Mouse (Mus musculus): ENCODE results near the gene Rgs6. TPM values are rescaled to one million over a fixed set of nuclear protein-coding genes. Genes with fewer than 3 reads are reported as not detected.

Rgs6 gene
- total and polyA plus RNA-seq, 3 experiments = not detected

DNA sequence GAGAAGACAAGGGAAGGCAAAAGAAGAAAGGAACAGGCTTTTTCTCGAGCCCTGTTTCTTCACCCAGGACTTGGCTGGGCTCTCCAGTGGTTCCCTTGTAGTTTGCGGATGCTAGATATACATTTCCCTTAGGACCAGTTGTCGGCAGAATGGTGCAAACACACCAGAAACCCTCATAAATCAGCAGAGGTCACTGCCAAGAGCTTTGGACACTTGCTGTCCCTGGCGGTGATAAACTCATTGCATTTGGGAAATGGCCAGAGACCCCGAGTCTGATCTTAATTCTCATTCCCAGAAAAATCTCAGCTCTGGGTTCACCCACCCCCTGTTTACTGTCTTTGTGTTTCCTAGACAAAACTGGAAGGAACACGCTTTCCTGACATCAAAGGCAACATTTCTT, 539.9 kb downstream of the Rgs6 start:
- DNase-seq (ENCODE audit: extremely low read depth) = no peak
- Histone ChIP-seq H3K9ac (ENCODE audit: insufficient read depth, low read depth) (no peak overlapping the region), H3K4me2 (ENCODE audit: insufficient read depth, low read depth, poor library complexity, severe bottlenecking) (no peak overlapping the region), H3K4me3 (replicated peaks in 1 of 3; ENCODE audit: low read depth in 2 of 3, low read length in 2 of 3, poor library complexity in 1 of 3) (no peak overlapping the region), H3K9me3 (replicated peaks; ENCODE audit: low read length) (no peaks in the 10 kb centered on the region), H3K27ac (ENCODE audit: insufficient read depth, low read depth) (no peak overlapping the region), H3K79me2 (replicated peaks; ENCODE audit: control insufficient read depth, extremely low read depth, insufficient read depth, poor library complexity, severe bottlenecking) (no peaks in the 10 kb centered on the region), H3K36me3 (replicated peaks in 1 of 2; ENCODE audit: control insufficient read depth in 1 of 2, insufficient read depth in 1 of 2, low read length in 1 of 2) (no peaks in the 10 kb centered on the region), H3K4me1 (ENCODE audit: control insufficient read depth in 1 of 2, insufficient read depth in 2 of 2) (no peaks in the 10 kb centered on the region), H3K27me3 (replicated peaks) (no peaks in the 10 kb centered on the region)
- dilution Hi-C loops (cut with MboI; ENCODE audit: extremely low pct_ligation_motif_present, extremely low pct_unique_long_range_greater_than_20kb, low sequenced_read_pairs) = no loop called here
- TF ChIP-seq NRF1 (IDR thresholded peaks at IDR 0.05; ENCODE audit: low read depth, low read length) (no peak), POLR2AphosphoS2 (IDR thresholded peaks at IDR 0.05; ENCODE audit: low read depth, low read length) (no peak), USF1 (IDR thresholded peaks at IDR 0.05; ENCODE audit: low read depth, low read length) (no peak), TBP (conservative IDR thresholded peaks at IDR 0.05; ENCODE audit: low read depth, low read length) (no peak), PAX5 (IDR thresholded peaks at IDR 0.05; ENCODE audit: low read length) (no peak)
- in situ Hi-C loops (cut with MboI; ENCODE audit: low pct_ligation_motif_present, low pct_unique_long_range_greater_than_20kb, low sequenced_read_pairs) = no loop called here

- TF ChIP-seq MXI1 (IDR thresholded peaks at IDR 0.05; ENCODE audit: low read depth, low read length) (no peak), USF2 (conservative IDR thresholded peaks at IDR 0.05; ENCODE audit: low read depth, low read length) (no peak), CTCF (conservative IDR thresholded peaks at IDR 0.05 in 1 of 2, IDR thresholded peaks at IDR 0.05 in 1 of 2; ENCODE audit: low read depth in 2 of 2, low read length in 2 of 2) (no peak), E2F4 (IDR thresholded peaks at IDR 0.05; ENCODE audit: insufficient replicate concordance, low read depth, low read length) (no peak), TCF12 (IDR thresholded peaks at IDR 0.05; ENCODE audit: low read depth, low read length) (no peak), CHD2 (IDR thresholded peaks at IDR 0.05; ENCODE audit: low read length) (no peak), ZC3H11A (IDR thresholded peaks at IDR 0.05; ENCODE audit: low read depth, low read length) (no peak)
Observed at GRCm38 (mm10) chr12:83128606-83129005, 540.5 kb downstream of the Rgs6 start.

DNA sequence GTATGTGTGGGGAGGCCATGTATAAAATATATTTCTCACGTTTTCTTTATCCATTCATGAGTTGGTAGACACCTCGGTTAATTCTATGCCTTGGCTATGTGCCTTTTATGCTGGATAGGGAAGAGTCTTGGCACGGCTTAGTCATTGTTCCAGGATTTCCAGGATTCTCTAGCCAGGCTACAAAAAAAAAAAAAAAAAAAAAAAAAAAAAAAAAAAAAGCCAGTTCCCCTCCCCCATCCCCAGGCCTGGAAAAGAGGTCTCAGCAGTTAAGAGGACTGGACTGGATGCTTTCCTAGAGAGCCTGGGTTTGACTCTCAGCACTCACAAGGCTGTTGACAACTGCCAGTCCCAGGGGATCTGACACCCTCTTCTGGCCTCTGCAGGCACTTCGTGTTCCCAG, 543.3 kb downstream of the Rgs6 start:
- Histone ChIP-seq H3K4me2 (ENCODE audit: insufficient read depth, low read depth, poor library complexity, severe bottlenecking) (no peak overlapping the region), H3K9me3 (replicated peaks; ENCODE audit: low read length) (no peaks in the 10 kb centered on the region), H3K4me1 (ENCODE audit: control insufficient read depth in 1 of 2, insufficient read depth in 2 of 2) (no peaks in the 10 kb centered on the region), H3K27me3 (replicated peaks) (no peaks in the 10 kb centered on the region), H3K27ac (ENCODE audit: insufficient read depth, low read depth) (no peak overlapping the region), H3K9ac (ENCODE audit: insufficient read depth, low read depth) (no peak overlapping the region), H3K4me3 (replicated peaks in 1 of 3; ENCODE audit: low read depth in 2 of 3, low read length in 2 of 3, poor library complexity in 1 of 3) (no peak overlapping the region), H3K79me2 (replicated peaks; ENCODE audit: control insufficient read depth, extremely low read depth, insufficient read depth, poor library complexity, severe bottlenecking) (no peaks in the 10 kb centered on the region), H3K36me3 (replicated peaks in 1 of 2; ENCODE audit: control insufficient read depth in 1 of 2, insufficient read depth in 1 of 2, low read length in 1 of 2) (no peaks in the 10 kb centered on the region)
- no peak for TF ChIP-seq SIN3A (IDR thresholded peaks at IDR 0.05; ENCODE audit: low read length)
- TF ChIP-seq ZKSCAN1 (IDR thresholded peaks at IDR 0.05; ENCODE audit: borderline replicate concordance, low read depth, low read length) = no peak
- peak; percentile 48 for TF ChIP-seq ZNF384 (IDR thresholded peaks at IDR 0.05; ENCODE audit: low read depth, low read length)
- no peak for DNase-seq (ENCODE audit: extremely low read depth)
- in situ Hi-C loops (cut with MboI; ENCODE audit: low pct_ligation_motif_present, low pct_unique_long_range_greater_than_20kb, low sequenced_read_pairs) (no loop called here), dilution Hi-C loops (cut with MboI; ENCODE audit: extremely low pct_ligation_motif_present, extremely low pct_unique_long_range_greater_than_20kb, low sequenced_read_pairs) (no loop called here)

More at GRCm38 (mm10) chr12:83128606-83129005, 540.5 kb downstream of the Rgs6 start:
- H3K4me3 ChIP-seq (replicated peaks in 1 of 3; ENCODE audit: low read depth in 2 of 3, low read length in 2 of 3, poor library complexity in 1 of 3) = no peak overlapping the region
- no peak overlapping the region for H3K27ac ChIP-seq (ENCODE audit: insufficient read depth, low read depth)
- no peaks in the 10 kb centered on the region for H3K79me2 ChIP-seq (replicated peaks; ENCODE audit: control insufficient read depth, extremely low read depth, insufficient read depth, poor library complexity, severe bottlenecking)
- H3K4me1 ChIP-seq (ENCODE audit: control insufficient read depth in 1 of 2, insufficient read depth in 2 of 2) = no peaks in the 10 kb centered on the region
- no peaks in the 10 kb centered on the region for H3K36me3 ChIP-seq (replicated peaks in 1 of 2; ENCODE audit: control insufficient read depth in 1 of 2, insufficient read depth in 1 of 2, low read length in 1 of 2)
- dilution Hi-C loops (cut with MboI; ENCODE audit: extremely low pct_ligation_motif_present, extremely low pct_unique_long_range_greater_than_20kb, low sequenced_read_pairs) (no loop called here), in situ Hi-C loops (cut with MboI; ENCODE audit: low pct_ligation_motif_present, low pct_unique_long_range_greater_than_20kb, low sequenced_read_pairs) (no loop called here)
- no peaks in the 10 kb centered on the region for H3K9me3 ChIP-seq (replicated peaks; ENCODE audit: low read length)
- H3K27me3 ChIP-seq (replicated peaks) = no peaks in the 10 kb centered on the region
- H3K4me2 ChIP-seq (ENCODE audit: insufficient read depth, low read depth, poor library complexity, severe bottlenecking) = no peak overlapping the region
- DNase-seq (ENCODE audit: extremely low read depth) = no peak
- H3K9ac ChIP-seq (ENCODE audit: insufficient read depth, low read depth) = no peak overlapping the region
